Mouse (Mus musculus): ENCODE results near the gene Bclaf1. TPM values are rescaled to one million over a fixed set of nuclear protein-coding genes. Genes with fewer than 3 reads are reported as not detected.

The Bclaf1 gene
- total RNA-seq, 2 experiments from 2014 or later: 117 TPM

Small RNA genes within 50 kb of the gene (microRNA-seq; reads per million reads assigned to microRNA genes)
- gene Mir6413: 0 reads per million in 2 experiments

Other genes starting within 250 kb of the Bclaf1 start
- gene Map7, start 164.0 kb upstream of the Bclaf1 start, total RNA-seq (2021): 100 to 1,000 TPM; 117 to 134 TPM
- 1 to 10 TPM in 1 of 2 experiments, under 1 TPM in 1; 0.32 to 1.0 TPM for gene Mtfr2, start 35.3 kb downstream of the Bclaf1 start, total RNA-seq (2021)